Mouse (Mus musculus) right cerebral cortex, adult 18-20 months (tissue): Measurements from ENCODE around the gene Tmem255a.
"Not testable (repeated sequence)": the region's sequence is repeated elsewhere in the genome, so short reads cannot be mapped to it uniquely, and the experiment has no call there.

ENCODE experiments used
- DNase-seq: peaks from one replicate; pipeline ENCODE4 v3.0.0; 2022; ENCODE audit warnings: mixed read lengths

The Tmem255a gene

GRCm38 (mm10) chrX:38251851-38252571 is at the start of gene Tmem255a:
TSS of gene Tmem255a (minus strand) at chrX:38252439.
- peak; percentile 5 for DNase-seq

- DNase-seq: no peak
These were observed 7.4 kb upstream of the Tmem255a start for GRCm38 (mm10) chrX:38259610-38260009.

DNA sequence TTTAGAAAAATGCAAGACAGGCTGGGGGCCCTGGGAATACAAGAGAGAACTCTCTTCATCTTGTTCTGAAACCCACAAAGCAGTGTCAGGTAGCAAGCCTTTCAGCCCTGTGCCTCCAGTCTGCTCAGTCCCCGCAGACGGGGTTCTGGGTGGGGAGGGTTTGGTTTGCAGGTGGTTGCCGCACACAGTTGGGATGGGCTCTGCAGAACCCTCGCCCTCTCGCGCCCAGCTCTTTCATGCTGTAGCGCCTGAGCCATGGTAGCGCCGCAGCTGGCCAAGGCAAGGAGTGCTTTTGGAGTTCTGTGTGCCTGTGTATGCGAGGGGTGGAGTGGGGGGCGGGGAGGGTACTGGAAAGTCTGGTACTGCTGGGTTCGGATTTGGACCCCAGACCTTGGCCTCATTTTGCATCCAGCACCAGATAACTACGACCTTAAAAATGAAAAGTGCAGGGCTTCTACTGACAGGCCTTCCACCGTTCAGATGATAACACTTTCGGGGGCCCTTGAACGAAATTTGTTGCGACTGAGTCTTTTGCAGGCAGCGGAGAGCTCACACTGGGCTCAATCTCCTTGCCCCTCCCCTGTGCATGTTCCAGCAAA is 1.8 kb downstream of the Tmem255a start:
- peak; percentile 17 for DNase-seq

DNA sequence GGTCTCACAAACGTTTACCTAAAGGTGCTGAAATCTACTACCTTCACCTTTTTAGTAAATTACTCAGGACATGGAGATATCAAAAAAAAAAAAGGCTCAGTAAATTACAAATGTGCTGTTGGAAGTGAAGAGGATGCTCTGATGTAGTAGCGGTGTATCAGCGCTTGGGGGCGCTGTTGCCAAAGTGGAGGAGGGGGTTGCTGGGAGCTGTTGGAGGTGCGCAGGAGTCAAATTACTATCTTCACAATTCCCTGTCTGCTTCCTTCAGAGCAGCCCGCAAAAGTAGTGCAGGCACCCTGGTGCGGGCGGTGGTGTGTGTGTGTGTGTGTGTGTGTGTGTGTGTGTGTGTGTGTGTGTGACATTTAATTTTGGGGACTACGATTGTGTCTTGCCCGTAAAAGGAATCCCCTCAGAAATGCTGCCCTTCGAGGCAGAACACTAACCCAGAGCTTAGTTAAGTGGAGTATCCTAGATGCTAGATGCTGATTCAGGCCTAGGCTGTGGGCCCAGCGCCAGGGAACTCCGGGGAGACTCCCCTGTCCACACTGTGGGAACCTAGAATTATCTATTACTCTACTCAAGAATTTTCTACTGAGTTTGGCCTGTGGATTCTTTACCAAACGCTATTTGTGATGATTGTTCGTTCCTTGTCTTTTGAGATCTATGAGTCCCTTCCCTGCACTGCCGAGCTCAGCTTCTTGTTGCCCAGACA is 2.4 kb downstream of the Tmem255a start:
- DNase-seq: peak; percentile 26

- DNase-seq: no peak
These were observed 4.6 kb downstream of the Tmem255a start for GRCm38 (mm10) chrX:38247601-38248000.

GRCm38 (mm10) chrX:38247108-38247507 is 5.1 kb downstream of the Tmem255a start:
- DNase-seq: no peak

GRCm38 (mm10) chrX:38237731-38238130 is 14.5 kb downstream of the Tmem255a start:
- peak; percentile 18 for DNase-seq

DNA sequence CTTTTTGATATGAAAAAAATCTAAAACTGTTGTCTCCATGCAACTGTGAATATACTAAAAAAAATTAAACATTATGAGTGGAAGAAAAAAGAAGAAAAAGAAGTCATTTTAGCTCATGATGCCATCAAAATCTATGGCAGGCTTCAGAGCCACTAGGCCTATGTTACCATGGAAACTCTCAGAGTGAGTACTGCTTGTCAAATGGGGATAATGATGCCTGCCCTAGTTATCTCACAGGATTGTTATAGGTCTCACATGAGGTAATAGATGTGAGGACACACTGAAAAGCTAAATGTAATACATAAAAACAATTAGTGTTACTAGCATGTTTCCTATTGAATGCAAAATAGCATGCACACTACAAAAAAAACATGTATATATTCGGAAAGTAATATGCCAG is 22.4 kb downstream of the Tmem255a start:
- DNase-seq: no peak

DNA sequence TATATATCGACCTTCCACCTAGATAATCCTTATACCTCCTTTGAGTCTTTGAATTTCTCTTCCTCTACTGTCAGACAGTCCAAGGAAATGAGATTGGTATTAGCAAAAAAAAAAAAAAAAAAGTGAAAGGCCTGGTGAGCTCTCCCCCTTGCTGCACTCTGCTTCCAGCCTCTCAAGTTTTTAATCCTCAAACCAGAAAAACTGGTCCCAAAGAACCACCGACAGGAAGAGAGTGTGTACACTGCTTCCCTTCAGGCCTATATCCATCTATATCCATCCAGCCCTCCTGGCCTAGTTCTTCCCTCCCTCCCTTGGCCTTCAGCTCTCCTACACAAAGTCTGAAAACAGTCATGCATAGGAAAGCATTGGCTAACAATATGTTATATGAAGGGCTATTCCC is 29.5 kb downstream of the Tmem255a start:
- no peak for DNase-seq

DNA sequence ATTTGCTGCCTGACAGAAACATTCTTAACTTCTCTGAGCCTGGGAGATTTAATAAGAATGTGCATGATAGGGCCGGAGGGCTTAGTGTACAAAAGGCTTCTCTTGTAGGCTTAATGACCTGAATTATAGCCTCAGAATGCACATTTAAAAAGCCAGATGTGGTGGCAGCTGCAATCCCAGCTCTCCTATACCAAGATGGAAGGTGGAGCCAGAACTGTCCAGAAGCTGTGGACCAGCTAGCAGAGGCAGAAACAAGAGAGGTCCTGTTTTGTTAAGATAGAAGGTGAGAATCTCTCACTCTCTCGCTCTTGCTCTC is 34.6 kb downstream of the Tmem255a start:
- no peak for DNase-seq

GRCm38 (mm10) chrX:38216986-38217675 is 35.1 kb downstream of the Tmem255a start:
- DNase-seq: no peak

DNA sequence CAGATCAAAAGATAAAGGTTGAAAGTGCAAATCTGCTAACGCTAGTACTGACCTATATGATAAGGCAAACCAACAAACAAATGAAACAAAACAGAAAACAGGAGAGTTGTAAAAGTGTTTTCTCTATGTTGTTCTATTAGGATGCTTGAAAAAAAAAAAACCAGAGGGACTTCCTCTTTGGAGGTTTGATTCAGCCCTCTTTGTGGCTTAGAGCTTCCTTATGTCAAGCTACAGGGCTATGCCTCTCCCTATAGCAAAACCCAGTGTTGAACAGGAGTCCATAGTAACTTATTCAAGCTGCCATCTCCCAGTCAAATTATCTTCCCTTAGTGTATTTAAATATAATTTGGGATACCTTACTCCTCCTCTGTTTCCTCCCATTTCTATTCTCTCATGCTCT is 44.8 kb downstream of the Tmem255a start:
- no peak for DNase-seq

DNA sequence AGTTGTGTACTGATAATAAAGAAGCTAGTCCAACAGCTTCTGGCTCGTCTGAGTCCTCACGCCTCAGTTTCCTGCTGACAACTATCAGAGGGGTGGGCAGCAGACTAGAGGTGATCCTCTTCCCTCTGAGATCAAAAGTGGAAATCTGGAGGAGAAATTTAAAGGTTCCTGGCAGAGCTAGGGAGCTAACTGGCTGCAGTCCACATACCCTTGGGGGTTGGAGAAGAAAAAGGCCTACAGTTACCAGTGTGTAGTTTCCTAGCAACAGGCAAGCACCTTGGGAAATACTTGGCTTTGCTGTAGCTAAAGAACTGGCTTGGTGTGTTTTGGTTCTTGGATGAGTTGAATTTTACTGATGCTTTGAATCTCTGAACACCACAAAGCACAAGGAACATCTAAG is 50.4 kb downstream of the Tmem255a start:
- peak; percentile 29 for DNase-seq

- no peak for DNase-seq
These were observed 61.8 kb downstream of the Tmem255a start for GRCm38 (mm10) chrX:38190458-38190764.

DNA sequence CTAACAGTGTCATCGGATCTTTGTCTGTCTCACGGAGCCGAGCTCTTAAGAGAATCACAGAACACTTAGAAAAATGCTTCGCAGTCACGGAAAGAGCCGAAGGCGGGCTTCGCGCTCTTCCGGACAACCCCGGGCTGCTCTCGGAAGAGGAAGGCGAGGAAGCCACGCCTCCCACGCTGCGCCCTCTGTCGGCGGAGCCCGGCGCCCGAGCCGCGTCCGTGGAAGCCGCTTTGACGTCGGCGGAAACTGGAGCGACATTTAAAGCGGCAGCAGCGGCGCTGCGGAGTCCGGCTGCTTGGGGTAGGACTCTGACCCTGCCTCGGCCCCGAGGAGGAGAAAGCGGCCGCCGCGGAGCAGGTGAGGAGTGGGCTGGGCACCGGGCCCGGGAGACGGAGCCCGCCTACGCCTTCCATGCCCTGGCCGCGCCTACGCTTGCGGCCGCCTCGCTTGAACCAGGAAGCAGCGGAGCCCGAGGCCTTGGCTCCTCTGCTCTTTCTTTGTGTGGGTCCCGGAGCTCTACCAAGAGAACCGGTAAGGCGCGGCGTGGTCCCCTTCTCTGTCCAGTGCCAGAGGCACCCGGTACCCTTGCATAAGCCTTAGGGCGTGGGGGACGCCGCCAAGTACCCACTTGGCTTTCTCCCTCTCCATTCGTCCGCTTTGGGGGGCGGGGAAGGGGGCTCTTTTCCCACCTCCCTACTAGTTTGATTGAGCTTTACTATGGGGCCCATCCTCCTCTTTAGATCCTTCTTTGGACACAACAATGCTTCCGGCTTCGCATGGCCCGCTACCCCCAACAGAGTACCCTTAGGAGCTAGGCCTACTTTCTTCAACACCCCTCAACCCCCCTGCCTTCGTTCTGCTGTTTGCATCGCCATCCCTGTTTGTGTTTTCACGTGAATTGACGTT is 62.4 kb downstream of the Tmem255a start, which contains the start of gene Zbtb33:
Zbtb33 (plus strand) TSS at position 242 of the 906 bp plus-strand sequence.
- peak; percentile 88 for DNase-seq

DNA sequence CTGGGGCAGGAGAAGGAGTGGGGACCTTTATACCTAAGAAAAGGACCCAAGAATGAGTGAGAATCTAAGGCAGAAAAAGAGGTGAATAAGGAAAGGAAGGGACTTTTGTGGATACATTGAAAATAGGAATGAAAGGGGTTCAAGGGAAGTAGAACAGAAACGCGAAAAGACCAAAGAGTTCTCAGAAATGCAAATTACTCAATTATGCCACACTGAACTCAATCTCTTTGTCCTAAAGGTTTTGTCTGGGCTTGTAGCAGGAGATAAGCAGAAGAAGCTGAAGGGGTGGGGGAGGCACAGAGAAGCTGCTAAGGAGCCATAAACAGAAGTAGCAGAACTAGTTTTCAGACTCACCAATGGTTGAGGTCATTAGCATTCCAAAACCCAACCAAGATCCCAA is 66.7 kb downstream of the Tmem255a start:
- no peak for DNase-seq

GRCm38 (mm10) chrX:38181608-38182258 is 70.5 kb downstream of the Tmem255a start:
- peak; percentile 23 for DNase-seq

GRCm38 (mm10) chrX:38180656-38181607 is 71.3 kb downstream of the Tmem255a start:
- DNase-seq: no peak

DNA sequence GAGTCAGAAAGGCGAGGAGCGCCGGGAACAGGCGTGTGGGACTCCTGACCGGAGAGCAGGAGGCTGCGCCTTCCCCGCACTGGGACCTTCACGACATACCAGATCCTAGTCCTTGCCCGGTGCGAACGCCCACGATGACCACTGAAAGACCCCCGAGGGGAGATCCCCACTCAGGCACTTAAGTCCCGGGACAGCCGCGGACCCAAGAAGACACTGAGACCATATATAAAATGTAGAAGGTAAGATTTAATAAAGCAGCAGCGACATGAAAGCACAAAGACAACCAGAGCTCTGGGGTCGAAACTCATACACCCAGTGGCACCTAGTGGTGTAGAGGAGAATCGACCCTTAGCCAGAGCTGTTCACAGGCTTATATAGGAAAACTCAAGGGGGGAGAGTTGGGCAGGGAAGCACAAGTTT is 72.3 kb downstream of the Tmem255a start:
- not testable (repeated sequence) for DNase-seq

DNA sequence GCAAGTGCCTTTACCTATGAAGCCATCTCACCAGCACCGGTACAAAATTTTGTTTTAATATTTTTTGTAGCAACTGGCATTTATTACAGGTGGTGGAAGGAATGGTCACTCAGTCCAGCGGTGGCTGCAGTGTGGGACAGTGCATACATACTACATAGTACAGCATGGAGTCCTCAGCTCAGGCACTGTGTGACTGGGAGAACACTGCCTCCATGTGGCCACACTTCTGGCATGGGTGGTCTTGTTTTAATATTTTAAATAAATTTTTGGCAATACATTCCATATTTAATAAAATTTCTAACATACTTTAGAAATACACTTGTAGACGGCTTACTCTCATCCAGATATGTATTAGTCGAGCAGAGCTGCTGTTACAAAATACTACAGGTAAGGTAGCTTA is 85.6 kb downstream of the Tmem255a start:
- no peak for DNase-seq

- DNase-seq: no peak
These were observed 86.2 kb downstream of the Tmem255a start for GRCm38 (mm10) chrX:38166064-38166463.
